22 mouse cellular contexts compared by ENCODE assay signal in genomic region chr5:135582330-135582729, GRCm38 (mm10). TPM values are rescaled to one million over a fixed set of nuclear protein-coding genes. Genes with fewer than 3 reads are reported as not detected.
"Had no signal": no experiment of that assay in that cellular context is flagged by ENCODE, and none has a peak within 500 bp of the region (broad histone marks: within the 10 kb centered on the region; RNA-seq: fewer than 3 reads in every experiment).

No protein-coding gene starts in this region.

- ATAC-seq: liver, embryonic 12.5 days had no signal

- DNase-seq: kidney, adult 11 months; kidney, adult 9 months; kidney, postnatal 36 days; left cerebral cortex, postnatal 4 days; lung, embryonic 14.5 days; lung, postnatal 14 days; midbrain, embryonic 14.5 days; right cerebral cortex, postnatal 4 days had no signal

- H3K9me3 ChIP-seq: neural tube, embryonic 12.5 days; stomach, embryonic 15.5 days had no signal

- H3K36me3 ChIP-seq: limb, embryonic 13.5 days; liver, embryonic 12.5 days; midbrain, embryonic 10.5 days; neural tube, embryonic 12.5 days; stomach, embryonic 15.5 days had no signal

- H3K4me3 ChIP-seq: layer of hippocampus, adult 2 months; limb, embryonic 13.5 days; liver, embryonic 12.5 days; midbrain, embryonic 10.5 days; myocyte; neural tube, embryonic 12.5 days; stomach, embryonic 15.5 days had no signal

- H3K4me2 ChIP-seq: limb, embryonic 13.5 days; liver, embryonic 12.5 days; lung, embryonic 14.5 days; neural tube, embryonic 12.5 days; stomach, embryonic 15.5 days had no signal

- H3K27ac ChIP-seq: kidney, postnatal 0 days; layer of hippocampus, adult 2 months; limb, embryonic 13.5 days; liver, embryonic 12.5 days; midbrain, embryonic 10.5 days; neural tube, embryonic 12.5 days; stomach, embryonic 15.5 days had no signal

- H3K27me3 ChIP-seq: limb, embryonic 13.5 days; liver, embryonic 12.5 days; neural tube, embryonic 12.5 days; stomach, embryonic 15.5 days had no signal

- H3K4me1 ChIP-seq: limb, embryonic 13.5 days; midbrain, embryonic 10.5 days; neural tube, embryonic 12.5 days; stomach, embryonic 15.5 days had no signal

- H3K9ac ChIP-seq: limb, embryonic 13.5 days; liver, embryonic 12.5 days; lung, embryonic 14.5 days; neural tube, embryonic 12.5 days; stomach, embryonic 15.5 days had no signal

RNA-seq across cellular contexts. Expression of gene Ccl24, which starts 9.5 kb away (rescaled TPM):
- total RNA-seq: layer of hippocampus, adult 2 months; layer of hippocampus, postnatal 10 days; neutrophil, adult 5-6 weeks had no signal
- polyA plus RNA-seq: myocyte had no signal

RNA-seq across cellular contexts. Expression of gene Ccl26, which starts 19.0 kb away (rescaled TPM):
- total RNA-seq: layer of hippocampus, adult 2 months; layer of hippocampus, postnatal 10 days; left cerebral cortex, postnatal 10 days; left cerebral cortex, postnatal 4 days; neutrophil, adult 5-6 weeks had no signal
- polyA plus RNA-seq: kidney, postnatal 0 days; limb, embryonic 13.5 days; liver, embryonic 12.5 days; liver, embryonic 16.5 days; lung, embryonic 14.5 days; midbrain, embryonic 10.5 days; midbrain, embryonic 14.5 days; myocyte; neural tube, embryonic 12.5 days; spleen, adult 2 months; stomach, embryonic 15.5 days; thymus, postnatal 0 days had no signal
